Mouse (Mus musculus) kidney, postnatal 0 days (tissue): ENCODE measurements around the gene Mdfi. TPM values are rescaled to one million over a fixed set of nuclear protein-coding genes. Genes with fewer than 3 reads are reported as not detected.

Source experiments
- ATAC-seq: fragments of 200-750 bp; cut with Nextera tagmentation; replicated peaks from 2 replicates; pipeline ENCODE4 v1.8.0; 2017; ENCODE audit warnings: low read depth, moderate number of reproducible peaks, moderate TSS enrichment, moderate library complexity; ENCODE audit not compliant: low FRiP score
- DNase-seq: peaks from one replicate; pipeline ENCODE4 v3.0.0-alpha.2; 2016; ENCODE audit warnings: low spot score
- H3K27ac ChIP-seq: fragments of 300-500 bp; sonication (generic); 2 replicates; pipeline ENCODE4 v1.5.1; 2014; ENCODE audit warnings: mild to moderate bottlenecking
- H3K27me3 ChIP-seq: fragments of 300-500 bp; sonication (generic); 2 replicates; pipeline ENCODE4 v1.6.1; 2014; ENCODE audit warnings: low read length, mixed read lengths; ENCODE audit not compliant: insufficient read depth
- H3K36me3 ChIP-seq: fragments of 300-500 bp; sonication (generic); 2 replicates; pipeline ENCODE4 v1.6.1; 2014; ENCODE audit warnings: low read length, mixed read lengths; ENCODE audit not compliant: insufficient read depth
- H3K4me1 ChIP-seq: fragments of 300-500 bp; sonication (generic); replicated peaks from 2 replicates; pipeline ENCODE4 v1.6.1; 2014; ENCODE audit warnings: antibody characterized with exemption, low read length, mixed read lengths; ENCODE audit not compliant: insufficient read depth
- H3K4me2 ChIP-seq: fragments of 300-500 bp; sonication (generic); 2 replicates; pipeline ENCODE4 v1.6.1; 2014; ENCODE audit warnings: mild to moderate bottlenecking, low read length, moderate library complexity, mixed read lengths
- H3K4me3 ChIP-seq: fragments of 300-500 bp; sonication (generic); replicated peaks from 2 replicates; pipeline ENCODE4 v1.5.1; 2014; ENCODE audit warnings: low read depth, low read length
- H3K9ac ChIP-seq: fragments of 300-500 bp; sonication (generic); 2 replicates; pipeline ENCODE4 v1.6.1; 2014; ENCODE audit warnings: low read depth, low read length
- H3K9me3 ChIP-seq: fragments of 300-500 bp; sonication (generic); replicated peaks from 2 replicates; pipeline ENCODE4 v1.6.1; 2016; ENCODE audit warnings: low read length, inconsistent platforms, mixed read lengths
- CTCF ChIP-seq: IDR thresholded peaks from 2 replicates; pipeline ENCODE4 v1.5.1; 2016; ENCODE audit warnings: antibody characterized with exemption, low read depth, mild to moderate bottlenecking, moderate library complexity
- WGBS: fragments of 180-500 bp; shearing (Covaris S2); extraction: QIAGEN DNeasy Blood & Tissue Kit; methylation state at CpG from one replicate; pipeline ENCODE4 v1.1.7; 2014; 5-methylcytosine and 5-hydroxymethylcytosine counted together
- polyA plus RNA-seq: library from polyadenylated mRNA; unstranded; fragments of >200 nt; fragmentation: Nextera tagmentation; extraction: Ambion mirVana; gene quantifications from 2 replicates; pipeline ENCODE4 v1.2.1, GENCODE M21; 2015

Mdfi gene
- polyA plus RNA-seq, 1 experiment from 2014 or later = 6.2 TPM

GRCm38 (mm10) chr17:47765986-47766385, 68.5 kb downstream of the Mdfi start:
- no peaks in the 10 kb centered on the region for H3K27me3 ChIP-seq
- no peaks in the 10 kb centered on the region for H3K36me3 ChIP-seq
- H3K4me3 ChIP-seq = no peak overlapping the region
- H3K9me3 ChIP-seq = no peaks in the 10 kb centered on the region
- no peak overlapping the region for H3K27ac ChIP-seq
- TF ChIP-seq CTCF = no peak
- 59% methylated on average over 4 of the region's 4 CpGs for WGBS
- ATAC-seq = no peak
- H3K9ac ChIP-seq = no peak overlapping the region
- DNase-seq = no peak
- peaks cover 6% of the 10 kb centered on the region; the same call in 1 of the 2 replicates for H3K4me1 ChIP-seq
- H3K4me2 ChIP-seq = no peak overlapping the region

Other genes with a start within 250 kb of the Mdfi start
- 14.7 and 15.7 TPM in 2 replicates for gene Bysl, start 223.2 kb downstream of the Mdfi start, polyA plus RNA-seq
- 37.6 and 37.9 TPM in 2 replicates for gene Med20, start 223.1 kb downstream of the Mdfi start, polyA plus RNA-seq
- 1.5 and 1.8 TPM in 2 replicates for gene Gm20517, start 223.1 kb downstream of the Mdfi start, polyA plus RNA-seq
- gene Usp49, start 204.0 kb downstream of the Mdfi start, polyA plus RNA-seq = 2.9 and 4.1 TPM in 2 replicates
- 450 and 462 TPM in 2 replicates for gene Tomm6, start 146.3 kb downstream of the Mdfi start, polyA plus RNA-seq
- gene Frs3, start 145.7 kb downstream of the Mdfi start, polyA plus RNA-seq = 6.8 and 8.3 TPM in 2 replicates
- gene Gm21981, start 140.2 kb downstream of the Mdfi start, polyA plus RNA-seq = 0.25 and 0.36 TPM in 2 replicates
- gene Prickle4, start 140.0 kb downstream of the Mdfi start, polyA plus RNA-seq = 1.1 and 1.2 TPM in 2 replicates
- 0.08 and 0.09 TPM in 2 replicates for gene Pgc, start 107.8 kb downstream of the Mdfi start, polyA plus RNA-seq
- gene Tfeb, start 97.7 kb downstream of the Mdfi start, polyA plus RNA-seq = 23.0 and 23.1 TPM in 2 replicates
- gene Foxp4, start 90.0 kb upstream of the Mdfi start, polyA plus RNA-seq = 7.7 and 9.5 TPM in 2 replicates
- gene 1700122O11Rik, start 203.6 kb upstream of the Mdfi start, polyA plus RNA-seq = not detected in 2 replicates